Mouse (Mus musculus) thymus, adult 2 months (tissue): ENCODE measurements at regions not wholly inside any gene's neighbourhood (a gene's known extent, or its start where the extent isn't known, plus 50 kb on each side); places are given as distances from the start of the nearest gene placed in this dataset.

Experiments
- DNase-seq: peaks from one replicate; pipeline ENCODE4 v3.0.0; 2021
- H3K27ac ChIP-seq: fragments of 200-500 bp; 2 replicates; pipeline ENCODE4 v1.5.1; 2012; ENCODE audit warnings: low read length, control low read depth; ENCODE audit not compliant: control insufficient read depth, insufficient read depth
- H3K27me3 ChIP-seq: fragments of 200-500 bp; 2 replicates; pipeline ENCODE4 v1.6.1; 2012; ENCODE audit warnings: mild to moderate bottlenecking, low read length, moderate library complexity, mixed read lengths; ENCODE audit not compliant: control insufficient read depth, insufficient read depth
- H3K36me3 ChIP-seq: fragments of 200-500 bp; 2 replicates; pipeline ENCODE4 v1.6.1; 2012; ENCODE audit warnings: mild to moderate bottlenecking, low read length, moderate library complexity; ENCODE audit not compliant: control insufficient read depth, insufficient read depth
- H3K4me1 ChIP-seq: fragments of 200-500 bp; replicated peaks from 2 replicates; pipeline ENCODE4 v1.6.1; 2012; ENCODE audit warnings: low read length; ENCODE audit not compliant: control insufficient read depth, insufficient read depth
- H3K4me3 ChIP-seq: fragments of 200-500 bp; 2 replicates; pipeline ENCODE4 v1.5.1; 2012; ENCODE audit warnings: mild to moderate bottlenecking, low read length, control low read depth, moderate library complexity; ENCODE audit not compliant: control insufficient read depth, insufficient read depth
- CTCF ChIP-seq: fragments of 200-500 bp; IDR thresholded peaks from 2 replicates; pipeline ENCODE4 v1.5.1; 2012; ENCODE audit warnings: mild to moderate bottlenecking, control low read depth, low read length, moderate library complexity, borderline replicate concordance; ENCODE audit not compliant: control insufficient read depth, poor library complexity, insufficient read depth; ENCODE audit errors: extremely low read depth
- POLR2A ChIP-seq: fragments of 200-500 bp; IDR thresholded peaks from 2 replicates; pipeline ENCODE4 v1.6.1; 2012; ENCODE audit warnings: mild to moderate bottlenecking, low read length, control low read depth, moderate library complexity; ENCODE audit not compliant: control insufficient read depth, poor library complexity, insufficient read depth; ENCODE audit errors: extremely low read depth
- WGBS: fragments of 180-500 bp; shearing (Covaris S2); methylation state at CpG from one replicate; pipeline ENCODE4 v1.1.7; 2018; 5-methylcytosine and 5-hydroxymethylcytosine counted together

DNA sequence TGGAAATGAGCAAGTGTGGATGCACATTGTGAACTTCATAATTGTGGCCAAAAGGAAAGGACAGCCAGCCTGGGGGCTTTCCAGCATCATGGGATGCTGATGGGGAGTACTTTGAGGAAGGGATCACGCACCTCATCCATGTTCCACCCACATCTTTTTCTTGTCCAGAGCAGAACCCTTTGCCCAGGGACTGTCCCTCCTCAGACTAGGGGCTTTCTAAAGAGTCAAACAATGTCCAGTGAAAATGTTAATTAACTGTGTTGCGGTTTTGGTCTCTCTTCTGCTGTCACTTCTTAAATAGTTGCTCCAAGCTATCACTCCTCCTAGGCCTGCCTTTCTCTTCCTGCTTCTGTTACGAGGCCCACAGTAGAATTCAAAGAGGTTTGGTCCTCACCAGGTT lies 51.6 kb upstream of the Il12b start:
- no peaks in the 10 kb centered on the region for H3K36me3 ChIP-seq
- DNase-seq, result no peak
- no peak overlapping the region for H3K4me3 ChIP-seq
- no peak for TF ChIP-seq POLR2A
- no peak for TF ChIP-seq CTCF
- H3K4me1 ChIP-seq, result no peaks in the 10 kb centered on the region
- no peak overlapping the region for H3K27ac ChIP-seq
- no peaks in the 10 kb centered on the region for H3K27me3 ChIP-seq
- WGBS, result 80% methylated on average over 3 of the region's 3 CpGs

DNA sequence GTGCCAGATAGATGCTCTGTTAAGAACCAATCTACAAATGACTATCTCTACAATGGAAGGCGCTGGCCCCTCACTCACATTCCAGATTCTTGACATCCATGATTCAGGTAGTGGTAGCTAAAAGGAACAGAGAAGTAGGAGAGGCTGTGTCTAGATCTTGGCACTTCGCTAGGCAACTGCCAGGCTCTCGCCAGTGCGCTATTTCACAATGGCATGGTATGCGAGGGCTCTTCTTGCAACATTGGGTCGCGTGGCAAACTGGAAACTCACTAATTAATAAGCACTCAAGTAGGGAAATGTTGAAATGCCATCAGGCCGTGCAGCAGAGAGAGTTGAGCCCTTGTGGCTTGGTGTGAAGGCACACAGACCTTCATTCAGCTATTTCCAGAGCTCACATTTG lies 50.3 kb upstream of the Il12b start:
- H3K27ac ChIP-seq, result no peak overlapping the region
- no peak for TF ChIP-seq CTCF
- H3K4me3 ChIP-seq, result no peak overlapping the region
- WGBS, result 85% methylated on average over 8 of the region's 8 CpGs
- no peaks in the 10 kb centered on the region for H3K27me3 ChIP-seq
- H3K36me3 ChIP-seq, result no peaks in the 10 kb centered on the region
- no peak for DNase-seq
- H3K4me1 ChIP-seq, result no peaks in the 10 kb centered on the region
